Mouse (Mus musculus): ENCODE measurements at regions not wholly inside any gene's neighbourhood (a gene's known extent, or its start where the extent isn't known, plus 50 kb on each side); places are given as distances from the start of the nearest gene placed in this dataset.

GRCm38 (mm10) chr3:78866896-78867295 is 419.4 kb downstream of the Rapgef2 start:
- no peak overlapping the region for H3K4me3 ChIP-seq (ENCODE audit: low read depth, low read length)
- H3K9ac ChIP-seq (ENCODE audit: low read depth, poor library complexity, severe bottlenecking) = no peak overlapping the region
- H3K36me3 ChIP-seq (ENCODE audit: control insufficient read depth, insufficient read depth, low read length, poor library complexity, severe bottlenecking) = no peaks in the 10 kb centered on the region
- H3K27me3 ChIP-seq (ENCODE audit: control insufficient read depth, insufficient read depth, low read length, poor library complexity, severe bottlenecking) = no peaks in the 10 kb centered on the region
- H3K4me1 ChIP-seq (ENCODE audit: control insufficient read depth, insufficient read depth, low read length) = no peaks in the 10 kb centered on the region
- no peak for TF ChIP-seq POLR2A (IDR thresholded peaks at IDR 0.05; ENCODE audit: insufficient read depth, low read length)
- TF ChIP-seq CTCF (IDR thresholded peaks at IDR 0.05; ENCODE audit: low read depth, low read length) = no peak
- no peak for TF ChIP-seq EP300 (IDR thresholded peaks at IDR 0.05; ENCODE audit: insufficient read depth, low read depth, low read length)
- H3K27ac ChIP-seq (ENCODE audit: insufficient read depth, low read length) = no peak overlapping the region
- peaks cover 7% of the 10 kb centered on the region for H3K9me3 ChIP-seq (replicated peaks; ENCODE audit: control insufficient read depth, insufficient read depth, low read length, poor library complexity, severe bottlenecking)

- Histone ChIP-seq H3K27ac (ENCODE audit: insufficient read depth, low read length) (no peak overlapping the region), H3K36me3 (ENCODE audit: control insufficient read depth, insufficient read depth, low read length, poor library complexity, severe bottlenecking) (no peaks in the 10 kb centered on the region), H3K4me3 (ENCODE audit: low read depth, low read length) (no peak overlapping the region), H3K9ac (ENCODE audit: low read depth, poor library complexity, severe bottlenecking) (no peak overlapping the region), H3K27me3 (ENCODE audit: control insufficient read depth, insufficient read depth, low read length, poor library complexity, severe bottlenecking) (no peaks in the 10 kb centered on the region), H3K4me1 (ENCODE audit: control insufficient read depth, insufficient read depth, low read length) (no peaks in the 10 kb centered on the region), H3K9me3 (replicated peaks; ENCODE audit: control insufficient read depth, insufficient read depth, low read length, poor library complexity, severe bottlenecking) (peaks cover 7% of the 10 kb centered on the region)
- TF ChIP-seq POLR2A (IDR thresholded peaks at IDR 0.05; ENCODE audit: insufficient read depth, low read length) (no peak), CTCF (IDR thresholded peaks at IDR 0.05; ENCODE audit: low read depth, low read length) (no peak), EP300 (IDR thresholded peaks at IDR 0.05; ENCODE audit: insufficient read depth, low read depth, low read length) (no peak)
Observed at GRCm38 (mm10) chr3:78866083-78866726, 420.1 kb downstream of the Rapgef2 start.

DNA sequence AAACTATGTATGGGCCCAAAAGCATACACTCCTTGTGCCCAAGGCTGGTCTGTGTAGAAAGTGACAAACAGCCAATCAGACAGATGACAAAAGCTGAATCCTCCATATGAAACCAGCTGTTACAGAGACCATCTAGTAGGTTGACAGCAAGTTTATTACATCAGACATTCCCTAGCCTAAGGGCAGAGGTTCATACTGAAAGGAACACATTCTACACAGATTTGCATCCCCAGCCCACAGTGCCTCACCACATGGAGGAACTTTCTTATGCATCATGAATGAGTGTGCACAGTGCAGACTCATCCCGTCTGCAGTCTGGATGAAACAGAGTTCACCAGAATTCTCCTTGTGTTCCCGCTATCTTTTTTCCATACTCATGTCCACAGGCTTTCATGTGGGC is 423.3 kb downstream of the Rapgef2 start:
- H3K27ac ChIP-seq (ENCODE audit: insufficient read depth, low read length) = no peak overlapping the region
- no peaks in the 10 kb centered on the region for H3K36me3 ChIP-seq (ENCODE audit: control insufficient read depth, insufficient read depth, low read length, poor library complexity, severe bottlenecking)
- no peaks in the 10 kb centered on the region for H3K4me1 ChIP-seq (ENCODE audit: control insufficient read depth, insufficient read depth, low read length)
- peaks cover 7% of the 10 kb centered on the region for H3K9me3 ChIP-seq (replicated peaks; ENCODE audit: control insufficient read depth, insufficient read depth, low read length, poor library complexity, severe bottlenecking)
- H3K27me3 ChIP-seq (ENCODE audit: control insufficient read depth, insufficient read depth, low read length, poor library complexity, severe bottlenecking) = no peaks in the 10 kb centered on the region
- H3K9ac ChIP-seq (ENCODE audit: low read depth, poor library complexity, severe bottlenecking) = no peak overlapping the region
- H3K4me3 ChIP-seq (ENCODE audit: low read depth, low read length) = no peak overlapping the region
- no peak for TF ChIP-seq CTCF (IDR thresholded peaks at IDR 0.05; ENCODE audit: low read depth, low read length)
- TF ChIP-seq POLR2A (IDR thresholded peaks at IDR 0.05; ENCODE audit: insufficient read depth, low read length) = no peak
- TF ChIP-seq EP300 (IDR thresholded peaks at IDR 0.05; ENCODE audit: insufficient read depth, low read depth, low read length) = no peak

DNA sequence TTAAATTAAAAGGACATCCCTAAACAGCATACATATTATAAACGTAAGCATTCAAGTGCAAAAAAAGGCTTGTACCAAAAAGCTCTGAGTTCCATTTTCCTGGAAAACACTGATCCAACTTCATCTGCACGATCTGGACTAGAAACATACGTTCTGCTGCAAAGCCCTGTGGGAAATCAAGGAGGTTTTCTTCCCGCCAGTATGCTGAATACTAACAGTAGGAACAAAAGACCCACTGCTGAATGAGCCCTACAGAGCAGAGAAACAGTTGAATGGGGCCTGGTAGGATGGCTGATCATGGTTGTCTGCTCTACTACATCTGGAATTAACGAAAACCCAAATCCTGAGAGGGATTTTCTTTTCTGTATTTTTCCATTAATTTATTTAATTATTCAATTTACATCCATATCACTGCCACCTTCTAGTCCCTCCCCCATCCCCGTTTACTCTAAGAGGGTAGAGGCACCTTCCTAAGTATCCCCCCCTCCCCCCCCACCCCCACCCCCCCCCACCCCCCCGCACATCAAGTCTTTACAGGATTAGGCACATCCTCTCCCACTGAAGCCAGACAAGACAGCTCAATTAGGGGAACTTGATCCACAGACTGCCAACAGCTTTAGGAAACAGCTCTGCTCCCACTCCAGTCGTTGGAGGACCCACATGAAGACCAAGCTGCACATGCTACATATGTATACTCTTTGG is 439.5 kb downstream of the Rapgef2 start:
- Histone ChIP-seq H3K9ac (ENCODE audit: low read depth, poor library complexity, severe bottlenecking) (no peak overlapping the region), H3K4me3 (ENCODE audit: low read depth, low read length) (no peak overlapping the region), H3K27me3 (ENCODE audit: control insufficient read depth, insufficient read depth, low read length, poor library complexity, severe bottlenecking) (no peaks in the 10 kb centered on the region), H3K27ac (ENCODE audit: insufficient read depth, low read length) (no peak overlapping the region), H3K9me3 (replicated peaks; ENCODE audit: control insufficient read depth, insufficient read depth, low read length, poor library complexity, severe bottlenecking) (no peaks in the 10 kb centered on the region), H3K36me3 (ENCODE audit: control insufficient read depth, insufficient read depth, low read length, poor library complexity, severe bottlenecking) (no peaks in the 10 kb centered on the region), H3K4me1 (ENCODE audit: control insufficient read depth, insufficient read depth, low read length) (no peaks in the 10 kb centered on the region)
- TF ChIP-seq CTCF (IDR thresholded peaks at IDR 0.05; ENCODE audit: low read depth, low read length) = no peak
- TF ChIP-seq EP300 (IDR thresholded peaks at IDR 0.05; ENCODE audit: insufficient read depth, low read depth, low read length) = no peak
- TF ChIP-seq POLR2A (IDR thresholded peaks at IDR 0.05; ENCODE audit: insufficient read depth, low read length) = no peak

DNA sequence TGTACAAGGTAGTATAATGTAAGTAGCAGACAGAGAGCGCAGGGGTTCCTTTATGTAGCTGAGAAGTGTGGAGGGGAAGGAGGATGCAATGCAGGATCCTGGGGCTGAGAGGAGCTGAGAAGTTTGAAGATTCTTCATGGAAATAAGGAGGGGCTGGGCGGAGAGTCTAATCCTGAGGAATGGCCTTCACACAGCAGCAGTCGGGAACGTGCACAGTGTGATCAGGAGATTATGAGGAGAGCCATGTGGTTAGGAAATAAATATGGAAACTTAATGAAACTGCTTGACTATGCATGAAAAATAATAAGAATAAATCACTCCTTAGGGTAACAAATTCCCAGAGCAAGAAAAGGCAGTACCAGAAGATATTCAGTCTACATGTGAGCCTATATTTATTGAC is 445.1 kb downstream of the Rapgef2 start:
- no peaks in the 10 kb centered on the region for H3K27me3 ChIP-seq (ENCODE audit: control insufficient read depth, insufficient read depth, low read length, poor library complexity, severe bottlenecking)
- H3K9ac ChIP-seq (ENCODE audit: low read depth, poor library complexity, severe bottlenecking) = no peak overlapping the region
- no peak overlapping the region for H3K4me3 ChIP-seq (ENCODE audit: low read depth, low read length)
- no peaks in the 10 kb centered on the region for H3K36me3 ChIP-seq (ENCODE audit: control insufficient read depth, insufficient read depth, low read length, poor library complexity, severe bottlenecking)
- H3K9me3 ChIP-seq (replicated peaks; ENCODE audit: control insufficient read depth, insufficient read depth, low read length, poor library complexity, severe bottlenecking) = no peaks in the 10 kb centered on the region
- H3K27ac ChIP-seq (ENCODE audit: insufficient read depth, low read length) = no peak overlapping the region
- no peaks in the 10 kb centered on the region for H3K4me1 ChIP-seq (ENCODE audit: control insufficient read depth, insufficient read depth, low read length)
- TF ChIP-seq CTCF (IDR thresholded peaks at IDR 0.05; ENCODE audit: low read depth, low read length) = no peak
- no peak for TF ChIP-seq EP300 (IDR thresholded peaks at IDR 0.05; ENCODE audit: insufficient read depth, low read depth, low read length)
- TF ChIP-seq POLR2A (IDR thresholded peaks at IDR 0.05; ENCODE audit: insufficient read depth, low read length) = no peak

DNA sequence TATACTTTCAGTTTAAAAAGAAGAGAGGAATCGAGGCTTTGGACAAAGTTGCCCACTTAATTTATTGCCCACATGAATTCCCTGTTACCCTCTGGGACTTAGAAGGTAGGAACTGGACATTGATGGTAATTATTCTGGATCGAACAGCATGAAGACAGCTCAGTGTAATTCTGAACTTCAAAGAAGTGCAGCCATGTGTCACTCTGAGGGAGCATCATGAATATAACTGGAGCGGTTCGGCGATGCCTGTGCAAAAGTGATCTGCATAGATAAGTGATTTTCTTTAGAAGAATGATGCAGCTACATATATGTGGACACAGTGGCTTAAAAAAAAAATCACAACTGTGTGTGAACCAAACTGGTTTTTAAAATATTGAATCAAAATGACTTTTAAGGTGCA is 449.5 kb downstream of the Rapgef2 start:
- TF ChIP-seq EP300 (IDR thresholded peaks at IDR 0.05; ENCODE audit: insufficient read depth, low read depth, low read length) (no peak), CTCF (IDR thresholded peaks at IDR 0.05; ENCODE audit: low read depth, low read length) (no peak), POLR2A (IDR thresholded peaks at IDR 0.05; ENCODE audit: insufficient read depth, low read length) (no peak)
- no peaks in the 10 kb centered on the region for H3K4me1 ChIP-seq (ENCODE audit: control insufficient read depth, insufficient read depth, low read length)
- no peak overlapping the region for H3K27ac ChIP-seq (ENCODE audit: insufficient read depth, low read length)
- H3K36me3 ChIP-seq (ENCODE audit: control insufficient read depth, insufficient read depth, low read length, poor library complexity, severe bottlenecking) = no peaks in the 10 kb centered on the region
- H3K9ac ChIP-seq (ENCODE audit: low read depth, poor library complexity, severe bottlenecking) = no peak overlapping the region
- no peaks in the 10 kb centered on the region for H3K9me3 ChIP-seq (replicated peaks; ENCODE audit: control insufficient read depth, insufficient read depth, low read length, poor library complexity, severe bottlenecking)
- H3K4me3 ChIP-seq (ENCODE audit: low read depth, low read length) = no peak overlapping the region
- no peaks in the 10 kb centered on the region for H3K27me3 ChIP-seq (ENCODE audit: control insufficient read depth, insufficient read depth, low read length, poor library complexity, severe bottlenecking)

Measured in ES-Bruce4 (cell line).